Mouse (Mus musculus) G1E (cell line): Measurements from ENCODE around the gene Actl6b.

ENCODE experiments used
- CTCF ChIP-seq: IDR thresholded peaks from 2 replicates; pipeline ENCODE4 v1.5.1; 2012; ENCODE audit warnings: low read depth, low read length, inconsistent platforms, mixed read lengths
- GATA1 ChIP-seq: IDR thresholded peaks from 2 replicates; pipeline ENCODE4 v1.6.1; 2012; ENCODE audit warnings: borderline replicate concordance, low read length, inconsistent platforms, mixed read lengths
- POLR2AphosphoS5 ChIP-seq: IDR thresholded peaks from 2 replicates; pipeline ENCODE4 v1.6.1; 2012; ENCODE audit warnings: low read depth, low read length, inconsistent platforms; ENCODE audit not compliant: insufficient replicate concordance
- TAL1 ChIP-seq: conservative IDR thresholded peaks from 2 replicates; pipeline ENCODE4 v1.6.1; 2012; ENCODE audit warnings: low read depth, low read length, inconsistent platforms, mixed read lengths

DNA sequence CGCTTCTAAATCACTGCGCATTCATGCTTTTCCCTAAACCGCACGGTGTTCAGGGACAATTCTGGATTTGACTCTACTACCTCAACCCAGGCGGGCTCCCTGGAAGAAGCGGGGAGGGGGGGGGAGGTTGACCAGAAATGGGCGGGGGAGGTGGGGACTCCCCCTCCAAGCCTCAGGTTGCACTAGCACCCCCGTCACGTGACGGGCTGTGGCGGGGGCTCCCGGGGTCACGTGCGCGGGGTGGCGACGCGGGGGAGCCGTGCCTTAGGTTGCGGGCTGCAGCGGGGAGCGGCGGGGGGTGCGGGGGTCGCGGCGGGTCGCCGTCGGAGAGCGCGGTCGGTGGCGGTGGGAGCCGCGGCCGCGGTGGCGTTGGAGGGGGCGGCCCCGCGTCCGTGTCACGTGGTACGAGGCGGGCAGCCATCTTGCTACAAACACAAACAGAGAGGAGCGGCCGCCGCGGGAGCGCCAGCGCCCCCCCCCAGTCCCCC lies 43.3 kb upstream of the Actl6b start:
- TF ChIP-seq CTCF (no peak), GATA1 (no peak), POLR2AphosphoS5 (no peak), TAL1 (no peak)
